Mouse (Mus musculus) limb, embryonic 13.5 days (tissue): ENCODE results near the gene 4921539E11Rik. TPM values are rescaled to one million over a fixed set of nuclear protein-coding genes. Genes with fewer than 3 reads are reported as not detected.

Experiments used
- ATAC-seq: fragments of 200-750 bp; cut with Nextera tagmentation; 2 replicates; pipeline ENCODE4 v1.8.0; 2017; ENCODE audit warnings: low read depth, moderate number of reproducible peaks, moderate TSS enrichment; ENCODE audit not compliant: low FRiP score
- H3K27ac ChIP-seq: fragments of 300-500 bp; sonication (generic); 2 replicates; pipeline ENCODE4 v1.5.1; 2015; ENCODE audit warnings: inconsistent platforms, mild to moderate bottlenecking, moderate library complexity
- H3K27me3 ChIP-seq: fragments of 300-500 bp; sonication (generic); 2 replicates; pipeline ENCODE4 v1.6.1; 2015; ENCODE audit warnings: mild to moderate bottlenecking, inconsistent platforms
- H3K36me3 ChIP-seq: fragments of 300-500 bp; sonication (generic); 2 replicates; pipeline ENCODE4 v1.6.1; 2015; ENCODE audit warnings: inconsistent platforms, mild to moderate bottlenecking, moderate library complexity
- H3K4me1 ChIP-seq: fragments of 300-500 bp; sonication (generic); 2 replicates; pipeline ENCODE4 v1.6.1; 2015; ENCODE audit warnings: inconsistent platforms
- H3K4me2 ChIP-seq: fragments of 300-500 bp; sonication (generic); replicated peaks from 2 replicates; pipeline ENCODE4 v1.6.1; 2015; ENCODE audit warnings: inconsistent platforms, mild to moderate bottlenecking, moderate library complexity
- H3K4me3 ChIP-seq: fragments of 300-500 bp; sonication (generic); 2 replicates; pipeline ENCODE4 v1.5.1; 2015; ENCODE audit warnings: moderate library complexity, mild to moderate bottlenecking, inconsistent platforms
- H3K9ac ChIP-seq: fragments of 300-500 bp; sonication (generic); 2 replicates; pipeline ENCODE4 v1.6.1; 2015; ENCODE audit warnings: mild to moderate bottlenecking, inconsistent platforms
- H3K9me3 ChIP-seq: fragments of 300-500 bp; sonication (generic); 2 replicates; pipeline ENCODE4 v1.6.1; 2016; ENCODE audit warnings: inconsistent platforms
- WGBS: fragments of 180-500 bp; shearing (Covaris S2); methylation state at CpG from one replicate; pipeline ENCODE4 v1.1.7; 2015; 5-methylcytosine and 5-hydroxymethylcytosine counted together
- polyA plus RNA-seq: library from polyadenylated mRNA; unstranded; fragments of >200 nt; fragmentation: Nextera tagmentation; extraction: Ambion mirVana; gene quantifications from 2 replicates; pipeline ENCODE4 v1.2.1, GENCODE M21; 2015

4921539E11Rik gene
- polyA plus RNA-seq, 1 experiment from 2014 or later = not detected

DNA sequence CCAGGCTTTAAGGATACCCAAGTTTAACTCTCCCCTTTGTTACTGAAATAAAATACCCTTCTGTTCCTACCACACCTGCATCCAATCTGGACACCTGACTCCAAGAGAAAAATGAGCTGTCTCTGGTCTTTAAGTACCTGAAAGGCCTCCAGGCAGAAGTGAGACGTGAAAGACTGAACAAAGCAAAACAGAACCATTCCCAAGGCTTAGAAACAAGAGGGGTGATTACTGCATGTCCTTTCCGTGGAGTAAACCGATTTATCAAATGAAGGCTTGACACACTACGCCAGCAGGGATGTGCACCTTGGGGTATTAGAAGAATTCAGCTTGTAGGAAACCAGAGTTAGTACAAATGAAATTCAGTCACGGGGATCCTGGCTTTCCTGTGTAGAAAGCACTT, 71.7 kb downstream of the 4921539E11Rik start:
- Histone ChIP-seq H3K4me3 (no peak overlapping the region), H3K4me1 (peaks cover 41% of the 10 kb centered on the region), H3K27ac (peak overlapping the region; percentile 55), H3K9ac (no peak overlapping the region), H3K9me3 (no peaks in the 10 kb centered on the region), H3K36me3 (no peaks in the 10 kb centered on the region), H3K4me2 (no peak overlapping the region), H3K27me3 (no peaks in the 10 kb centered on the region)
- no peak for ATAC-seq
- WGBS = 24% methylated on average over 5 of the region's 5 CpGs

GRCm38 (mm10) chr4:103216046-103216445, 74.6 kb downstream of the 4921539E11Rik start:
- no peaks in the 10 kb centered on the region for H3K9me3 ChIP-seq
- peak overlapping the region; percentile 76; the same call in 1 of the 2 replicates for H3K4me2 ChIP-seq
- peaks cover 2% of the 10 kb centered on the region; the same call in 1 of the 2 replicates for H3K36me3 ChIP-seq
- no peak overlapping the region for H3K9ac ChIP-seq
- H3K4me3 ChIP-seq = no peak overlapping the region
- ATAC-seq = no peak
- WGBS = 85% methylated on average over 6 of the region's 6 CpGs
- 0 out of 2 replicates have a peak overlapping the region, but pooled peaks have one; percentile 99 for H3K27ac ChIP-seq
- peaks cover 47% of the 10 kb centered on the region for H3K4me1 ChIP-seq
- no peaks in the 10 kb centered on the region for H3K27me3 ChIP-seq

GRCm38 (mm10) chr4:103214925-103215820, 75.5 kb downstream of the 4921539E11Rik start, which contains the start of gene Slc35d1:
Gene Slc35d1 (minus strand): TSS chr4:103215164.
- WGBS = 2% methylated on average over 63 of the region's 70 CpGs
- peaks cover 9% of the 10 kb centered on the region for H3K36me3 ChIP-seq
- H3K4me2 ChIP-seq = peak within 1 kb of the TSS; percentile 76
- H3K4me1 ChIP-seq = peaks cover 41% of the 10 kb centered on the region
- peak within 1 kb of the TSS; percentile 93 for H3K4me3 ChIP-seq
- peak within 1 kb of the TSS; percentile 99 for H3K27ac ChIP-seq
- no peaks in the 10 kb centered on the region for H3K27me3 ChIP-seq
- H3K9ac ChIP-seq = peak within 1 kb of the TSS; percentile 99
- H3K9me3 ChIP-seq = no peaks in the 10 kb centered on the region
- ATAC-seq = peak; percentile 89

GRCm38 (mm10) chr4:103214498-103214924, 76.2 kb downstream of the 4921539E11Rik start:
- peak overlapping the region; percentile 76 for H3K4me2 ChIP-seq
- peak; percentile 69 for ATAC-seq
- H3K9me3 ChIP-seq = no peaks in the 10 kb centered on the region
- peak overlapping the region; percentile 99 for H3K9ac ChIP-seq
- peaks cover 41% of the 10 kb centered on the region for H3K4me1 ChIP-seq
- no peaks in the 10 kb centered on the region for H3K27me3 ChIP-seq
- under 1% methylated on average over 48 of the region's 48 CpGs for WGBS
- H3K4me3 ChIP-seq = peak overlapping the region; percentile 93
- peaks cover 15% of the 10 kb centered on the region for H3K36me3 ChIP-seq
- H3K27ac ChIP-seq = peak overlapping the region; percentile 99

DNA sequence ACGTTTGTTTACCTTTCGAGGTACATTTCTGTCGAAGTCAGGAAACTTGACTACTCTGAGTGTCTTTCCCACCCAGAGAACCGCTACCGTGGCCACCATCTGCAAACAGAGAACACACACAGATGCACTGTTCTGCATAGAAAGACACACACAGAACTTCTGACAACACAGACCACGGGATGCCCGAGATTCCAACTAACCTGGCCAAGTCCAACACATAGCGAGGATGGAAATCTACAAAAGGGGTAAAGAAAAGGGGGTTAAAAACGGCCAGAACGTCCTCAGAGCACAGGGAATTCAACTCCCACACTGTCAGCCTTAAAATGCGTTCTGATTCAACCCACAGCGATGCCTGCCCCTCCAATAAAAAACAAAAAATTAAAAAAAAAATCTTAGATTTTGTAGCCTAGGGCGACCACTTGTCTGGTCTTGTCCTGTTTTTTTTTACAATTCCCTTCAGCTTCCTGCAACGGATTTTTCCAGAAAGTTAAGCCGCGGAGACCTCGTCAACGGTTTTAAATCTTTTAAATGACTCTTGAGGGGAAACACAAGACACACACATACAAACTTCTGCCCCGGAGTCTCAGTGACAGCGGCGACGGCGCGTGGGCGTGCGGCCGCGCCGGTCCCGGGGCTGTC, 76.7 kb downstream of the 4921539E11Rik start:
- 0 out of 2 replicates have a peak, but pooled peaks have one; percentile 6 for ATAC-seq
- Histone ChIP-seq H3K4me2 (peak overlapping the region; percentile 76), H3K27me3 (no peaks in the 10 kb centered on the region), H3K4me1 (peaks cover 37% of the 10 kb centered on the region), H3K4me3 (peak overlapping the region; percentile 93), H3K9ac (peak overlapping the region; percentile 99), H3K27ac (peak overlapping the region; percentile 99), H3K36me3 (peaks cover 21% of the 10 kb centered on the region), H3K9me3 (no peaks in the 10 kb centered on the region)
- WGBS = 3% methylated on average over 30 of the region's 30 CpGs

- Histone ChIP-seq H3K4me2 (no peak overlapping the region), H3K9me3 (no peaks in the 10 kb centered on the region), H3K9ac (no peak overlapping the region), H3K4me1 (peaks cover 15% of the 10 kb centered on the region), H3K4me3 (no peak overlapping the region), H3K27ac (no peak overlapping the region), H3K36me3 (peaks cover 68% of the 10 kb centered on the region), H3K27me3 (no peaks in the 10 kb centered on the region)
- ATAC-seq = no peak
- 88% methylated on average over 1 of the region's 1 CpGs for WGBS
Observed at GRCm38 (mm10) chr4:103208553-103208952, 82.1 kb downstream of the 4921539E11Rik start.

- H3K4me1 ChIP-seq = no peaks in the 10 kb centered on the region
- H3K27me3 ChIP-seq = no peaks in the 10 kb centered on the region
- no peak for ATAC-seq
- H3K9me3 ChIP-seq = no peaks in the 10 kb centered on the region
- no peak overlapping the region for H3K27ac ChIP-seq
- no peak overlapping the region for H3K9ac ChIP-seq
- H3K36me3 ChIP-seq = peaks cover 82% of the 10 kb centered on the region
- 91% methylated on average over 2 of the region's 2 CpGs for WGBS
- no peak overlapping the region for H3K4me3 ChIP-seq
- H3K4me2 ChIP-seq = no peak overlapping the region
Observed at GRCm38 (mm10) chr4:103203646-103204045, 87.0 kb downstream of the 4921539E11Rik start.

- Histone ChIP-seq H3K4me3 (no peak overlapping the region), H3K9ac (no peak overlapping the region), H3K9me3 (no peaks in the 10 kb centered on the region), H3K36me3 (peaks cover 70% of the 10 kb centered on the region), H3K27ac (no peak overlapping the region), H3K4me2 (no peak overlapping the region), H3K27me3 (no peaks in the 10 kb centered on the region), H3K4me1 (no peaks in the 10 kb centered on the region)
- no peak for ATAC-seq
- WGBS = 91% methylated on average over 1 of the region's 1 CpGs
Observed at GRCm38 (mm10) chr4:103200046-103200445, 90.6 kb downstream of the 4921539E11Rik start.

- Histone ChIP-seq H3K27me3 (no peaks in the 10 kb centered on the region), H3K9me3 (no peaks in the 10 kb centered on the region), H3K4me2 (no peak overlapping the region), H3K27ac (no peak overlapping the region), H3K9ac (no peak overlapping the region), H3K36me3 (peaks cover 66% of the 10 kb centered on the region), H3K4me3 (no peak overlapping the region), H3K4me1 (no peaks in the 10 kb centered on the region)
- WGBS = 52% methylated on average over 4 of the region's 4 CpGs
- ATAC-seq = no peak
Observed at GRCm38 (mm10) chr4:103199086-103199485, 91.6 kb downstream of the 4921539E11Rik start.

- Histone ChIP-seq H3K4me1 (no peaks in the 10 kb centered on the region), H3K27ac (no peak overlapping the region), H3K36me3 (peaks cover 74% of the 10 kb centered on the region), H3K9me3 (no peaks in the 10 kb centered on the region), H3K9ac (no peak overlapping the region), H3K27me3 (no peaks in the 10 kb centered on the region), H3K4me2 (no peak overlapping the region), H3K4me3 (no peak overlapping the region)
- no peak for ATAC-seq
- 86% methylated on average over 8 of the region's 8 CpGs for WGBS
Observed at GRCm38 (mm10) chr4:103197401-103197800, 93.3 kb downstream of the 4921539E11Rik start.

DNA sequence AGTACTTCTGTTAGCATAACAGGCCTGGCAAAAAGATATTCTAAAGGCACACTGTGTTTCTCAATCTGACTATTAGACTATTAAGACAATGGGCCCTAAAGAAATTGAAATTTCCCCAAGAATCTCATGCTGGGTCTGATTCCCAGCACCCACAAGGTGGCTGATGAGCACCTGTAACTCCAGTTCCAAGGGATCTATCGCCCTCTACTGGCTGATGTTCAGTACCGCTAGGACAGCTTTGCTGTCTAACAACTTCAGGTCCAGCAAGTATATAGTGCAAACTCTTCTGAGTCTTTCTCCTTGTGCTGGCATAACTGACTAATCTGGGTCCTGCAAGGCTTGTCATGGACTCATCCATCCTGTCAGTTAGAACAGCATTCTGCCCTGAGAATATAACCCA, 98.2 kb downstream of the 4921539E11Rik start:
- no peak overlapping the region for H3K9ac ChIP-seq
- H3K4me2 ChIP-seq = no peak overlapping the region
- H3K36me3 ChIP-seq = peaks cover 86% of the 10 kb centered on the region
- no peaks in the 10 kb centered on the region for H3K9me3 ChIP-seq
- no peak overlapping the region for H3K4me3 ChIP-seq
- no peak overlapping the region for H3K27ac ChIP-seq
- no peaks in the 10 kb centered on the region for H3K4me1 ChIP-seq
- H3K27me3 ChIP-seq = no peaks in the 10 kb centered on the region
- 86% methylated on average over 2 of the region's 2 CpGs for WGBS
- ATAC-seq = no peak
